Mouse (Mus musculus): ENCODE data around the gene Sox9. TPM values are rescaled to one million over a fixed set of nuclear protein-coding genes. Genes with fewer than 3 reads are reported as not detected.

The Sox9 gene
- polyA plus RNA-seq, 2 experiments = 70.2 to 98.2 TPM

DNA sequence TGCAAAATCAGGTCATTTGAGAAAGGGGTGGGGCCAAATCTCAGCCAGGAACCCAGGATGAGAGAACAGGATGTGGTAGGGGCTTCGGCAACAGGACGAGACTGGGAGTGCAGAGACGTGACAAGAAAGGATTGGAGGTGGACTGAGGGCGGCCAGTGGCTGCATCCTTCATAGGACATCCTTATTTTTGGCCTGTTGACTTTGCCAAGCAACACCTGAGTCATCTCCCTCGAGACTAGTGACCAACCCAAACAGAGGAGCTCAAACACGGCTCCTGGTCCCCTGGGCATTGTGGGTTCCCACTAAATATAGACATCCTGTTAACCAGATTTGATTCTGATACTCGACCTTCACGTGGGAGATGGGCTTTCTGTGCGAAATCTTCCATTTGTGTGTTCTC lies 24.0 kb upstream of the Sox9 start:
- ATAC-seq (ENCODE audit: low FRiP score, low read depth) (no peak), DNase-seq (ENCODE audit: low spot score) (no peak)
- Histone ChIP-seq H3K4me2 (replicated peaks; ENCODE audit: low read depth, low read length, severe bottlenecking) (no peak overlapping the region), H3K9ac (ENCODE audit: low read depth, low read length, severe bottlenecking) (no peak overlapping the region), H3K9me3 (ENCODE audit: control insufficient read depth, low read length) (no peaks in the 10 kb centered on the region), H3K4me1 (ENCODE audit: control insufficient read depth, insufficient read depth, low read length) (peaks cover 4% of the 10 kb centered on the region; the same call in 1 of the 2 replicates), H3K36me3 (ENCODE audit: control insufficient read depth, insufficient read depth, low read length) (no peaks in the 10 kb centered on the region), H3K27me3 (ENCODE audit: control insufficient read depth, insufficient read depth, low read length) (no peaks in the 10 kb centered on the region), H3K27ac (replicated peaks; ENCODE audit: low read depth, low read length) (no peak overlapping the region), H3K4me3 (replicated peaks; ENCODE audit: low read length) (no peak overlapping the region)
- 71% methylated on average over 9 of the region's 9 CpGs for WGBS
- no peak for TF ChIP-seq POLR2A (IDR thresholded peaks at IDR 0.05; ENCODE audit: borderline replicate concordance, extremely low read depth, insufficient read depth, insufficient read length)

DNA sequence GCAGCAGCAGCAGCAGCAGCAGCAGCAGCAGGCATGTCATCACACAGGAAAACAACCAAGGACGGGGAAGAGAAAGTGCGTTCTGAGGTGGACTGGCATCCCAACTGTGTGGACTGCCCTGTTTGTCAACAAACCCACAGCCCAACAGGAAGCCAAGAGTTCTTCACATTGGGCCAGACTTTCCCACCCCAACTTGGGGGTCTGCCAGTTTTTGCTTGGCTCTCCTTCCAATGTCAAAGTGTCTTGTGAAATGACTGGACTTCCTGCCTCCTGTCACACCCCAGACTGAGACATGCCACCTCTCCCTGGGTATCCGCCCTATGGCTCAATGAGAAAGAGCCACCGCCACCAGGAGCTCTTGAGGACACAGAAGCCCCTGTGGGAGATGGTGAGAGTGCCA lies 15.1 kb upstream of the Sox9 start:
- Histone ChIP-seq H3K9me3 (ENCODE audit: control insufficient read depth, low read length) (no peaks in the 10 kb centered on the region), H3K4me2 (replicated peaks; ENCODE audit: low read depth, low read length, severe bottlenecking) (no peak overlapping the region), H3K4me1 (ENCODE audit: control insufficient read depth, insufficient read depth, low read length) (peaks cover 2% of the 10 kb centered on the region; the same call in 1 of the 2 replicates), H3K27me3 (ENCODE audit: control insufficient read depth, insufficient read depth, low read length) (no peaks in the 10 kb centered on the region), H3K36me3 (ENCODE audit: control insufficient read depth, insufficient read depth, low read length) (no peaks in the 10 kb centered on the region), H3K9ac (ENCODE audit: low read depth, low read length, severe bottlenecking) (no peak overlapping the region), H3K4me3 (replicated peaks; ENCODE audit: low read length) (no peak overlapping the region), H3K27ac (replicated peaks; ENCODE audit: low read depth, low read length) (no peak overlapping the region)
- ATAC-seq (ENCODE audit: low FRiP score, low read depth) (no peak), DNase-seq (ENCODE audit: low spot score) (no peak)
- TF ChIP-seq POLR2A (IDR thresholded peaks at IDR 0.05; ENCODE audit: borderline replicate concordance, extremely low read depth, insufficient read depth, insufficient read length) = no peak
- 82% methylated on average over 4 of the region's 4 CpGs for WGBS

DNA sequence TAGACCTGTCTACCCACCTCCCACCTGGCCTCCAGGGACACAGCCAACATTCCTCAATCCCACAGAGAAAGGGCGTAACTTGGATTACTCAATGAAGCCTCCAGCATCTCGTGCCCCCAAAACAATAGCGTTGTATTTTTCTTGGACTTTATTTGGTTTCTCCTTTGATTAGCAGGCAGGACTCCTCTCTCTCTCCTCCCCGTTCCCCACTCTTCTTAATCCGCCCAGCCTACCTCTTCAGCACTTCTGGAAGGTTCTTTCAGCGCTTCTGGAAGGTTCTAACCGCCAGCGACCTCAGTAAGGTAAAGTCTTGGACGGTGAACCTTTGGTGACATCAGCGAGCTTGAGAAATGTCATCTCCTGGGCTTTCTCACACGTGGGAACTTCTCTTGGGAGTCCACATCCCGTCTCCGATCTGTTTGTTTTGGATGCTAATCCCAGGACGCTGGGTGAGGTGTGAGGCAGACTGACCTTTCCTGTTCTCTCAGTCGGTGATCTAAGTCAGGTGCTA lies 14.4 kb upstream of the Sox9 start:
- no peak for ATAC-seq (ENCODE audit: low FRiP score, low read depth)
- Histone ChIP-seq H3K4me3 (replicated peaks; ENCODE audit: low read length) (no peak overlapping the region), H3K9me3 (ENCODE audit: control insufficient read depth, low read length) (no peaks in the 10 kb centered on the region), H3K27me3 (ENCODE audit: control insufficient read depth, insufficient read depth, low read length) (no peaks in the 10 kb centered on the region), H3K4me2 (replicated peaks; ENCODE audit: low read depth, low read length, severe bottlenecking) (no peak overlapping the region), H3K27ac (replicated peaks; ENCODE audit: low read depth, low read length) (no peak overlapping the region), H3K9ac (ENCODE audit: low read depth, low read length, severe bottlenecking) (no peak overlapping the region), H3K4me1 (ENCODE audit: control insufficient read depth, insufficient read depth, low read length) (peaks cover 2% of the 10 kb centered on the region; the same call in 1 of the 2 replicates), H3K36me3 (ENCODE audit: control insufficient read depth, insufficient read depth, low read length) (no peaks in the 10 kb centered on the region)
- no peak for DNase-seq (ENCODE audit: low spot score)
- no peak for TF ChIP-seq POLR2A (IDR thresholded peaks at IDR 0.05; ENCODE audit: borderline replicate concordance, extremely low read depth, insufficient read depth, insufficient read length)
- 81% methylated on average over 15 of the region's 15 CpGs for WGBS

DNA sequence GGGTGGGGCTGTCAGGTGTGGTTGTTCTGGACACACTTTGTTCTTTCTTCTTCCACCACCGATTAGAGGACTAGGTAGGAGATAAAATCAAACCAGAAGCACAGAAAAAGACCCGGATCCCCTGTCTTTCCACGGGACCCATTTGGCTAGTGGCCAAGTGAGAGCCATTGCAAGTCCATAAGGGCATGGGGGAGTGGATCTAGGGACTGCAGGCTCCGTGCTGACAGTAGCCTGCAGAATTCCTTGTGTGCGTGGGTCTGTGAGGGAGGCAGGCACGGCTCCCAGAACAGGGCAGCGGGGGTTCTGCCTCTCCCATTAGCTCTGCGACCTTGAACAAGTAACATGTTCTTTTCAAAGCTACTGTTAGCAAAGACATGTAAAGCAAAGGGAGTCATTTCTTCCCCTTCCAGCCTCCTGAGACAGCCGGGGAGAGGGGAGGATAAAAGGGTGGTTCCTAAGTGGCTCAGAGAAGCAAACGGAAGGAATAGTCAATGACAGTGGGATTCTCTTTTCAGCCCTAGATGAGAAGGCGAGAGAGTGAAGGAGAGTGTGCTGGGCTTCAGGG lies 9.2 kb upstream of the Sox9 start:
- ATAC-seq (ENCODE audit: low FRiP score, low read depth) = no peak
- TF ChIP-seq POLR2A (IDR thresholded peaks at IDR 0.05; ENCODE audit: borderline replicate concordance, extremely low read depth, insufficient read depth, insufficient read length) = no peak
- DNase-seq (ENCODE audit: low spot score) = no peak
- H3K27ac ChIP-seq (replicated peaks; ENCODE audit: low read depth, low read length) = no peak overlapping the region
- no peaks in the 10 kb centered on the region for H3K4me1 ChIP-seq (ENCODE audit: control insufficient read depth, insufficient read depth, low read length)
- no peaks in the 10 kb centered on the region for H3K9me3 ChIP-seq (ENCODE audit: control insufficient read depth, low read length)
- WGBS = 41% methylated on average over 11 of the region's 11 CpGs
- H3K9ac ChIP-seq (ENCODE audit: low read depth, low read length, severe bottlenecking) = no peak overlapping the region
- H3K4me2 ChIP-seq (replicated peaks; ENCODE audit: low read depth, low read length, severe bottlenecking) = no peak overlapping the region
- peaks cover 9% of the 10 kb centered on the region; the same call in 1 of the 2 replicates for H3K27me3 ChIP-seq (ENCODE audit: control insufficient read depth, insufficient read depth, low read length)
- no peaks in the 10 kb centered on the region for H3K36me3 ChIP-seq (ENCODE audit: control insufficient read depth, insufficient read depth, low read length)
- no peak overlapping the region for H3K4me3 ChIP-seq (replicated peaks; ENCODE audit: low read length)

DNA sequence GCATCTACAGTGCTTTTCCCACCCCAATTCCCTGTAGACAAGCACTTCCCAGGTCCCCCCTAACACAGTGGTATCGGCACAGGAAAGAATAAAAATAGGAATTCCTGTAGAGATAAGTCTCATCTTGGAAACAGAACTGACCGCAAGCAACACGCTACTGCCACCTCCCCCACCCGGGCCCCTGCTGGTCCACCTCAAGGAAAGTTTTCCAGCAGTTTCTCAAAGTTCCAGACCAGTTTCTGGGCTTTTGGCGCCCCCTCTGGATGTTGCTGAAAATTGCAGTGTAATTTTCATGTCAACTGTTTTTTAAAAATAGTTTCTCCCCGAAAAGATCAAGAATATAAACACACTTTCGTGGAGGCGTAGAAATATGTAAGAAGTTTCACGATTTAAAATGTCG lies 2.3 kb upstream of the Sox9 start:
- Histone ChIP-seq H3K36me3 (ENCODE audit: control insufficient read depth, insufficient read depth, low read length) (peaks cover 10% of the 10 kb centered on the region), H3K9ac (ENCODE audit: low read depth, low read length, severe bottlenecking) (no peak overlapping the region), H3K4me3 (replicated peaks; ENCODE audit: low read length) (peak overlapping the region; percentile 79), H3K27me3 (ENCODE audit: control insufficient read depth, insufficient read depth, low read length) (peaks cover 8% of the 10 kb centered on the region; the same call in 1 of the 2 replicates), H3K4me2 (replicated peaks; ENCODE audit: low read depth, low read length, severe bottlenecking) (peak overlapping the region; percentile 93; the same call in 1 of the 2 replicates), H3K9me3 (ENCODE audit: control insufficient read depth, low read length) (no peaks in the 10 kb centered on the region), H3K27ac (replicated peaks; ENCODE audit: low read depth, low read length) (no peak overlapping the region), H3K4me1 (ENCODE audit: control insufficient read depth, insufficient read depth, low read length) (peaks cover 18% of the 10 kb centered on the region)
- TF ChIP-seq POLR2A (IDR thresholded peaks at IDR 0.05; ENCODE audit: borderline replicate concordance, extremely low read depth, insufficient read depth, insufficient read length) = no peak
- under 1% methylated on average over 10 of the region's 10 CpGs for WGBS
- peak; percentile 78 for DNase-seq (ENCODE audit: low spot score)
- no peak for ATAC-seq (ENCODE audit: low FRiP score, low read depth)
